Mouse (Mus musculus): ENCODE measurements around the gene U90926.

DNA sequence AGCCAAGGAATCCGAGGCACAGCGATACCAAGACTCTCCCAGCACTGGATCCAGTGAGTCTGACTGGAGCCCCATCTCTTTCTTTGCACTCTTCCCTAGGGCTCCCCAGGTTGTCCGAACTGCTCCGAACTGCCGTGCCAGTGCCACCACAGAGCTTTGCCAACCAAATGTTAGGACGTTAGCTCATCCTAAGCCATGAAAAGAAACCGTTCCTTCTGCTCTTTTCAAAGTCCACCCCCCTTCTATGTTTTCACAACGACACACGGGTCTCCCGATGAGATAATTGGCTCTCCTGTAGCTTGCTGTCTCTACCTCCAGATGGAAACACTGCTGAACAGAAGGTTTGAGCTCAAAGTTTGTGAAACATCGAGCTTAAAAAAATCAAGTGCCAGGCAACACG lies 25.6 kb upstream of the U90926 start:
- no peak for TF ChIP-seq CTCF (IDR thresholded peaks at IDR 0.05; ENCODE audit: low read depth, low read length)
- TF ChIP-seq POLR2A (IDR thresholded peaks at IDR 0.05; ENCODE audit: borderline replicate concordance, low read depth, low read length): no peak

Data from bone marrow macrophage, adult 2 months (primary cell).